Mouse (Mus musculus) adrenal gland (tissue): Measurements from ENCODE around the gene Scgb1b17.
"Not testable (repeated sequence)": the region's sequence is repeated elsewhere in the genome, so short reads cannot be mapped to it uniquely, and the experiment has no call there.

ENCODE experiments used
- intact Hi-C: fragments of 180-260 bp; cut with DNase I; formaldehyde crosslinking; loops from one replicate; pipeline ENCODE4 v1.15.1; 2025
- long read RNA-seq, 2 experiments: library from polyadenylated mRNA; unstranded; transcript quantifications; one replicate each; pipeline ENCODE4 v2.0.0; 2020; ENCODE audit warnings: borderline replicate concordance in 1 of 2; ENCODE audit not compliant: insufficient replicate concordance in 1 of 2

Gene Scgb1b17
- long read RNA-seq, experiment 1: 0 reads
- long read RNA-seq, experiment 2: 0 reads

DNA sequence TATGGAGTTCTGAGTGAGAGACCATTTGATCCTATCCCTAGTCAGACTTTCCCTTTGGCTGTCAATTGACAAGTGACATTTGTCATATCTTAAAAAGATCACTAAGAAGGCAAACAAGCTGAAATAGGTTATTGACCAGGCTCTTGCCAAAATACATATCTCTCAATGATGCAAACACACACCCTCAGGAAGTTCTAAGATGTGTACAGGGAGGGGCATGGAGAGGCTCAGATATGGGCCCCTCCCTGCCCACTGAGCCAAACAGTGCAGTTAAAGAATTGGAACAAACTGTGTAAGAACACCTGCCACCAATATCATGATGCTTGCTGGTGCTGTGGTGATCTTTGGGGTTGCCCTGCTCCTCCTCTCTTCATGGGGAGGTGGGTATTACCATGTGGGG lies at the start of gene Scgb1b17:
TSS of gene Scgb1b17 (plus strand) at position 301 of the 400 bp plus-strand sequence.
- intact Hi-C loops: not testable (repeated sequence)

DNA sequence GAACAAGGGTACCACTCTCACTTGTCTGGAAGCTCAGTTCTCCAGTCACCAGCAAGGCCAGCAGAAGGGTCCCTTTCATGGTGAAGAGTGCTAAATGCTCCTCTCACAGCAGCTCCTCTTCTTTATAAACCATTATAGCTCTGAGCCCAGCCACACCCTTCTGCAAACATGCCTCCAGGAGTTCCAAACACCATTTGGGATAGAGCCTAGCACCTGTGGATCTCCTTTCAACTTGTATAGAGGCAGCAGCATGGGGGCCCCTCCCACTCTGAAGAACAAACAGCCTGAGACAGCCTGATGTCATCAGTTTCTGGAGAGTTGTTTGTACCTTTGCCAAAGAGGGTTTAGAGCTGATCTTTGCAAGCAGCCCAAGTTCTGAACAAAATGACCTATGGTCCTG lies 6.8 kb upstream of the Scgb1b17 start, which contains the start of gene Scgb2b17:
TSS of gene Scgb2b17 (minus strand) at position 101 of the 400 bp plus-strand sequence.
- intact Hi-C loops: not testable (repeated sequence)
